Mouse (Mus musculus) limb, embryonic 10.5 days (tissue): ENCODE measurements around the gene Usp43. TPM values are rescaled to one million over a fixed set of nuclear protein-coding genes. Genes with fewer than 3 reads are reported as not detected.

Experiments
- DNase-seq: peaks from one replicate; pipeline ENCODE4 v3.0.0-alpha.2; 2017; ENCODE audit warnings: low spot score
- H3K27ac ChIP-seq: fragments of 300-500 bp; sonication (generic); 2 replicates; pipeline ENCODE4 v1.5.1; 2016; ENCODE audit warnings: mild to moderate bottlenecking
- H3K27me3 ChIP-seq: fragments of 300-500 bp; sonication (generic); 2 replicates; pipeline ENCODE4 v1.6.1; 2016; ENCODE audit warnings: low read depth, mild to moderate bottlenecking; ENCODE audit not compliant: poor library complexity, severe bottlenecking
- H3K36me3 ChIP-seq: fragments of 300-500 bp; sonication (generic); 2 replicates; pipeline ENCODE4 v1.6.1; 2016; ENCODE audit warnings: mild to moderate bottlenecking, moderate library complexity
- H3K4me1 ChIP-seq: fragments of 300-500 bp; sonication (generic); 2 replicates; pipeline ENCODE4 v1.6.1; 2016
- H3K4me3 ChIP-seq: fragments of 300-500 bp; sonication (generic); 2 replicates; pipeline ENCODE4 v1.5.1; 2016; ENCODE audit warnings: mild to moderate bottlenecking, moderate library complexity
- H3K9me3 ChIP-seq: fragments of 300-500 bp; sonication (generic); replicated peaks from 2 replicates; pipeline ENCODE4 v1.6.1; 2016; ENCODE audit warnings: mild to moderate bottlenecking
- WGBS: fragments of 180-500 bp; shearing (Covaris S2); methylation state at CpG from one replicate; pipeline ENCODE4 v1.1.7; 2016; 5-methylcytosine and 5-hydroxymethylcytosine counted together
- polyA plus RNA-seq: library from polyadenylated mRNA; unstranded; fragments of >200 nt; fragmentation: Nextera tagmentation; extraction: Ambion mirVana; gene quantifications from 2 replicates; pipeline ENCODE4 v1.2.1, GENCODE M21; 2016

Usp43 gene
- polyA plus RNA-seq, 1 experiment from 2014 or later = 1.1 TPM

DNA sequence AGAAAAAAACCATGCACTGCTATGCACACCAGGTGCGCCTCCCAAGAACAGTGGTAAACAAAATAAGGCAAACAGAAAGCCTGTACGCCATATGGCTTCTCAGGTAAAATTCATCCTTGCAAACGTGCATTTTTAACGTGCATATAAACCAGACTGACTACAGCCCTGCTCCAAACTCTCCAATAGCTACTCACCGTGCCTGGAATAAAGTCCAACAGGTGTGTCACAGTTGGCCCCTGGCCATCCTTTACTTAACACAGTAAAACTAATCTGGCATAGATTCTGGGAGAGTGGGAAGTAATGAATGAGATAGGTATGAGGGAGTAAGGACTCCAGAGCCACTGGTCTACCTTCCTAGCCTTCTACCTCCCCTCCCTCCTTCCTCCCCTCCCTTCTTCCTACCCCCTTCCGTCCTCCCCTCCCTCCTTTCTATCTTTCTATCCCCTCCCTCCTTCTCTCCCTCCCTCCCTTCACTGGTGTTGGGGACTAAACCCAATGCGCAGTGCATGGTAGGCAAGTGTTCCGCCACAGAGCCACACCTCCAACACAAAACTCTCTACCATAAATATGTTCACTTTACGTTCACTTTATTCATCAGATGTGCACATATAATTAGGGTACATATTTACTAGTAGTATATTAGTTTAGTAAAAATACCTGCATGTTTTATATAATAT is 56.3 kb downstream of the Usp43 start:
- Histone ChIP-seq H3K9me3 (no peaks in the 10 kb centered on the region), H3K4me3 (no peak overlapping the region), H3K36me3 (no peaks in the 10 kb centered on the region), H3K4me1 (peaks cover 12% of the 10 kb centered on the region), H3K27ac (no peak overlapping the region), H3K27me3 (no peaks in the 10 kb centered on the region)
- 89% methylated on average over 9 of the region's 9 CpGs for WGBS
- no peak for DNase-seq

- Histone ChIP-seq H3K4me1 (peaks cover 13% of the 10 kb centered on the region), H3K36me3 (no peaks in the 10 kb centered on the region), H3K4me3 (no peak overlapping the region), H3K27ac (no peak overlapping the region), H3K9me3 (no peaks in the 10 kb centered on the region), H3K27me3 (no peaks in the 10 kb centered on the region)
- no peak for DNase-seq
- 72% methylated on average over 5 of the region's 5 CpGs for WGBS
Observed at GRCm38 (mm10) chr11:67865100-67865499, 56.9 kb downstream of the Usp43 start.

DNA sequence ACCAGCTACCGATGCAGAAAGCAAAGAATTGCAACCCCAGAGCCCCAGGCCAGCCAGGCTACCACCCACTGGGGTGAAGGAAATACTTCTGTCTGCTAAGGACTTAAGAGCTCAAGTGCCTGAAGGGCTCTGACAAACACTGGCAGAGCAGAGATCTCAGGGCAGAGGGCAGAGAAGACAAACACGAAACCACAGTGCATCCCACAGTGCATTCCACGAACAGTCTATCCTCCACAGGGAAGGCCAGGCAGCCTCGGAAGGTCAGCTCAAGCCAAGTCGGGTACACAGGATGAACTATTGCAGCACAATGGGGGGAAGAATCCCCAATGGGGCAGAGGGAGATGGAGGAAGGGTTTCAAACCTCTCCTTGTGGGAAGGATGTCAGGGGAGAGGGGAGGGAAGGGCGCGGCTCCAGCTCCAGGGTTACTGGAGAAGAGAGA is 60.5 kb downstream of the Usp43 start:
- Histone ChIP-seq H3K27ac (peak overlapping the region; percentile 37; the same call in 1 of the 2 replicates), H3K27me3 (no peaks in the 10 kb centered on the region), H3K36me3 (no peaks in the 10 kb centered on the region), H3K9me3 (no peaks in the 10 kb centered on the region), H3K4me1 (peaks cover 13% of the 10 kb centered on the region), H3K4me3 (0 out of 2 replicates have a peak overlapping the region, but pooled peaks have one; percentile 2)
- 11% methylated on average over 7 of the region's 7 CpGs for WGBS
- DNase-seq = no peak

DNA sequence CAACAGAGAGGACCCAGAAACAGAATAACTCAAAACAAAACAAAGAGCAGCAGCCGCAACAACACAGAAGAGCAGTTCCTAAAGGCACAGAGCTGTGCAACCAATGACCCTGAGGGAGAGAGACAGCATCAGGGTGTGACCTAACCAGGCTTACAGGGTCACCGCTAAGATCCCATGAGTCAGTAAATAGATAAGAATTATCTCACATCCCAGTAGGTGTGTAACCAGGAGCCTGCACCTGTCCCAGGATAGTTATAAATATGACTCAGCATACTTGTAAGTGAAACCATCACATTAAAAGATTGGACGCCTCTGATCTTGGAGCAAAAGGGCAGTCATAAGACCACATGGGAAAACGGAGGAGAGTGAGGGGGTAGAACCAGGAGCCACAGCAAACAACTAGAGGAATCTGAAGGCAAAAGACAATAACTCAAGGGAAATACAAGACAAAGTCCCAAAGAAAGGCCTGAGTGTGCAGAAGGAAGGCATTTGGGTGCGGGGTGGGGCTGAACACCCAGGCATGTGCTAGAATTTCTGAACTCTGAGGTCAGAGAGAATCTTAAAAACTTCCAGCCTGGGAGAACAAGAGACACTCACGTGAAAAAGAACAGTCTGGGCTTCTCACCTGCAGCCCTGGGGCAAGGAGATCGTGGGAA is 61.1 kb downstream of the Usp43 start:
- H3K4me1 ChIP-seq = peaks cover 13% of the 10 kb centered on the region
- H3K36me3 ChIP-seq = no peaks in the 10 kb centered on the region
- H3K27ac ChIP-seq = no peak overlapping the region
- 61% methylated on average over 7 of the region's 7 CpGs for WGBS
- no peaks in the 10 kb centered on the region for H3K9me3 ChIP-seq
- no peak overlapping the region for H3K4me3 ChIP-seq
- DNase-seq = no peak
- H3K27me3 ChIP-seq = no peaks in the 10 kb centered on the region

DNA sequence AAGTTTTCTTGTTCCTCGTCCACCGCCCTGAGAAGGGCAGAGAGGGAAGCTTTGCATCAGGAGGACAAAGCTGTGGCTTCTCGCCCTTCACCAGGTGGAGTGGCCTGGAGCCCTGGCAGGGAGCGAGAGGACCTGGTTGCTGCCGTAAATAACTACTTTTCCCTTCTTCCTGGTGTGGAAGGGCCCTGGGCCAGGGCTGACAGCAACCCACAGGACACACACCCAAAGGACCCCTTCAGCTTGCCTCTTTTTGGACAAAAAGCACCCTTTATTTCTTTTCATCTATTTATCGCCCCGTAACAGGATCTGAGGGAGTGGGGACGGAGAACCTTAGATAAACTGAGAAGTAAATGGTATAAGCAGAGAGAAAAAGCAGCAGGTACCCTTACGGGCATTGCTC is 63.4 kb downstream of the Usp43 start:
- no peak for DNase-seq
- H3K4me1 ChIP-seq = peaks cover 13% of the 10 kb centered on the region
- no peaks in the 10 kb centered on the region for H3K27me3 ChIP-seq
- no peaks in the 10 kb centered on the region for H3K9me3 ChIP-seq
- no peaks in the 10 kb centered on the region for H3K36me3 ChIP-seq
- no peak overlapping the region for H3K4me3 ChIP-seq
- H3K27ac ChIP-seq = no peak overlapping the region
- WGBS = 84% methylated on average over 9 of the region's 9 CpGs

DNA sequence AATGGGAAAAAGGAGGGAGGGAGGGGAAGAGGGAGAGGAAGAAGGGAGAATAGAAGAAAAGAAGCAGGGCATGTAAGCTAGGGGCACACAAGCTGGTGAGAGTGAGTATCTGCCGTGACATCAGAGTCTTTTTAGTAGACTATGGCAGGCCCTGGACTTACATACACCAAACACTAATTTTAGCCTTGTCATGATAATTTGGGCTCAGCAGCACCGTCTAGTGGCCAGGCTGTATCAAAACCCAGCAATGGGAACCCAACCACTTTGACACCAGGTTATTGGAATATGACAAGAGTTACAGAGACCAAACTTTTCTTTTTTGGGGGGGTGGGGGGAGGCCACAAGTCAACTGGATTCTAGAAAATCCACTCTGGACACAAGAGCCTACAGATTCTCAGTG is 66.9 kb downstream of the Usp43 start:
- no peaks in the 10 kb centered on the region for H3K9me3 ChIP-seq
- 0 out of 2 replicates have a peak, but pooled peaks cover 5% of the 10 kb centered on the region for H3K4me1 ChIP-seq
- DNase-seq = no peak
- H3K27ac ChIP-seq = no peak overlapping the region
- WGBS = 47% methylated on average over 2 of the region's 2 CpGs
- no peak overlapping the region for H3K4me3 ChIP-seq
- H3K36me3 ChIP-seq = no peaks in the 10 kb centered on the region
- no peaks in the 10 kb centered on the region for H3K27me3 ChIP-seq

DNA sequence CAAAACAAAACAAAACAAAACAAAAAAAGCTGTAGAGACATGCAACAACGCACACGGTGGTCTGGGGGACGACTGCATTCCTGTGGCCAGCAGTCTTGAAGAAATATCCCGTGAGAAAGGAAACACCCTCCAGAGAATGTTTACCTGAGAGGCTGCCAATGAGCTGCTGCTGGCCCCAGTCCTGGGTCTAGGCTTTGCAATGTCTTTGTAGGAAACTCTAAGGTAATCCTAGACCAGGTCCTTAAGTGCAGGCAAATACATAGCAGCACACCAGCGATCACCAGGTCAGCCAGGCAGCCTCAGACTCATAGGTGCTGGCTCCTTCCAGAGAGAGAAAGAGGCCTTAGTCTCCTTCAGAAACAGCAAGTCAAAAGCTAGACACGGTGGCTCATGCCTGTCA is 68.0 kb downstream of the Usp43 start:
- 61% methylated on average over 6 of the region's 6 CpGs for WGBS
- Histone ChIP-seq H3K27ac (no peak overlapping the region), H3K36me3 (no peaks in the 10 kb centered on the region), H3K4me3 (no peak overlapping the region), H3K27me3 (no peaks in the 10 kb centered on the region), H3K4me1 (0 out of 2 replicates have a peak, but pooled peaks cover 5% of the 10 kb centered on the region), H3K9me3 (no peaks in the 10 kb centered on the region)
- no peak for DNase-seq

GRCm38 (mm10) chr11:67851770-67852169 is 70.2 kb downstream of the Usp43 start:
- Histone ChIP-seq H3K9me3 (no peaks in the 10 kb centered on the region), H3K36me3 (no peaks in the 10 kb centered on the region), H3K4me1 (0 out of 2 replicates have a peak, but pooled peaks cover 5% of the 10 kb centered on the region), H3K4me3 (no peak overlapping the region), H3K27ac (no peak overlapping the region), H3K27me3 (no peaks in the 10 kb centered on the region)
- WGBS = 54% methylated on average over 5 of the region's 5 CpGs
- no peak for DNase-seq

DNA sequence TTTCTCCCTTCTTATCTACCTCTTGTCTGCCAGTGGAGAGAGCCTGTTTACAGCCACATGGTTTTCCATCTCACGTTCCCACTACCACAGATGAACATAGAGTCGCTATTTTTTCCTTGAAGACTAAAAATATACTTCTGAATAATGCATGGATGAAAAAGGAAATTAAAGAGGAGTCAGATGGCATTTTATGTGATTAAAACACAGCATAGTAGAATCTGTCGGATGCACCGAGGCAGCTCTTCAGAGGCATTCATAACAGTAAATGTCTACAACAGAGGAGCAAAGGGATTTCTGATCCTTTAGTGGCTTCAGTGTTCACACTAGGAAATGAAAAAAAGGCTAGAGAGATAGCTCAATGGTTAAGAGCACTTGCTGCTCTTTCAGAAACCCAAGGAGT is 76.8 kb downstream of the Usp43 start:
- Histone ChIP-seq H3K27me3 (no peaks in the 10 kb centered on the region), H3K9me3 (no peaks in the 10 kb centered on the region), H3K27ac (no peak overlapping the region), H3K4me1 (no peaks in the 10 kb centered on the region), H3K36me3 (no peaks in the 10 kb centered on the region), H3K4me3 (no peak overlapping the region)
- DNase-seq = no peak
- WGBS = 84% methylated on average over 4 of the region's 4 CpGs

- no peak for DNase-seq
- Histone ChIP-seq H3K9me3 (no peaks in the 10 kb centered on the region), H3K4me3 (no peak overlapping the region), H3K4me1 (no peaks in the 10 kb centered on the region), H3K27me3 (no peaks in the 10 kb centered on the region), H3K36me3 (no peaks in the 10 kb centered on the region), H3K27ac (no peak overlapping the region)
- WGBS = 84% methylated on average over 1 of the region's 1 CpGs
Observed at GRCm38 (mm10) chr11:67839810-67840209, 82.1 kb downstream of the Usp43 start.

DNA sequence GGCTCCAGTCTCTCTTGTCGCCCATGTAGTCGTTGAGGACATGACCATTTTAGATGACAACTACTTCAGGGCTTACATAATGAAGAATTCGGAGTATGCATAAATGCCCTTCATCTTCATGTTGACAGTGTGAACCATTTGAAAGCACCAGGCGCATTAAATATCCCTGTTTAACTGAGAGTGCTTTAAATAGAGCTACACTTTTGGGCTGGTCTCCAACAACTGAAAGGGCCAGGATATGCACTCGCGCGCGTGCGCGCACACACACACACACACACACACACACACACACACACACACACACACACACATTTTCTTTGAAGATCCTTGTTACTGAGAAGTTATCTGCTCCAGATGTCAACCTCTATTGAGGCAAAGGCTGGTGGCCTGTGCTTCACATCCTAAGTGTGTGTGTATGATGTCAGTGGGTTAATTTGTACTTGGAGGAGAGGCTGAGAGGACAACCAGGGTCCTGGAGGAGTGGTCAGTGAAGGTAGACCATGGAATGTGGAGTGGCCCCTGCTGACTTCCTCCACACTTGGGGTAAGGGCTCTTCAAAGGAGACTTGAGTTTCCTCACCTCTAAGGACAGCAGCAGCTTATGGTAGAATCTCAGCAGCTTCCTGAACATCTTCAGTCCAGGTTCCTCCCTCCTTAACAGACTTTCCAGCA is 86.4 kb downstream of the Usp43 start:
- WGBS = 95% methylated on average over 10 of the region's 10 CpGs
- H3K4me3 ChIP-seq = no peak overlapping the region

DNA sequence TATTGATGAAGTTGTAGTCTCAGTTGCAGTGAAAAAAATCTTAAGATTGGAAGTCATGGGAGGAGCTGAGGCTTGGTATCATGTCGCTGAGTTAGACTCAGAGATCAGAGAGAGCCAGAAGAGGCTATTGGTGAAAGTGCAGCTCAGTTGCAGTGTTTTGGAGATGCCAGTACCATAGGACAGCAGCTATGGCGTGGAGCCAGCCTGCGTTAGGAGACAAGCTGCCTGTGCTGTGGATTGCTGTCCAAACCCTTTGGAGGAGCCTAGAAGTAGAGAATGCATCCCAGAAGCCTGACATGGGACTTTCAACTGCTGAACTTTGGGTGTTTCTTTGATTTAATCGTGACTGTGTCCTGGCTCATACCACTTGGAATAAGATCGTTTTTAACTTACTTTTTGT is 90.1 kb downstream of the Usp43 start:
- Histone ChIP-seq H3K36me3 (no peaks in the 10 kb centered on the region), H3K4me1 (peaks cover 7% of the 10 kb centered on the region; the same call in 1 of the 2 replicates), H3K9me3 (no peaks in the 10 kb centered on the region), H3K27ac (no peak overlapping the region), H3K4me3 (no peak overlapping the region), H3K27me3 (no peaks in the 10 kb centered on the region)
- WGBS = 84% methylated on average over 5 of the region's 5 CpGs
- no peak for DNase-seq

More for the DNA sequence above, 86.4 kb downstream of the Usp43 start:
- H3K27ac ChIP-seq = no peak overlapping the region
- no peak for DNase-seq
- H3K36me3 ChIP-seq = no peaks in the 10 kb centered on the region
- no peaks in the 10 kb centered on the region for H3K27me3 ChIP-seq
- no peaks in the 10 kb centered on the region for H3K9me3 ChIP-seq
- no peaks in the 10 kb centered on the region for H3K4me1 ChIP-seq

DNA sequence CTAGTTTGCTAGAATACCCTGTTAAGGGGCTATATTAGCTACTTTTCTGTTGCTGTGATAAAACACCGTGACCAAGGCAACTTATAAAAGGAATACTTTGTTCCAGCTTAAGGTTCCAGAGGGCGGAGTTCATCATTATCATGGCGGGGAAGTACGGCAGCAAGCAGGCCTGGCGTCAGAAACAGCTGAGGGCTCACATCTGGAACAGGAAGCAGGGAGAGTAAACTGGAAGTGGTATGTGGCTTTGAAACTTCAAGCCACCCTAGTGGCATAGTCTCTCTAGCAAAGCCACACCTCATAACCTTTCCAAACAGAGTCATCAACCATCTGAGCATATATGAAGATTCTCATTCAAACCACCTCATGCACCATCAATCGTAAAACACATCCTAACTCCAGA is 92.4 kb downstream of the Usp43 start:
- 85% methylated on average over 6 of the region's 6 CpGs for WGBS
- no peaks in the 10 kb centered on the region for H3K36me3 ChIP-seq
- H3K27me3 ChIP-seq = no peaks in the 10 kb centered on the region
- no peaks in the 10 kb centered on the region for H3K9me3 ChIP-seq
- H3K4me1 ChIP-seq = peaks cover 7% of the 10 kb centered on the region; the same call in 1 of the 2 replicates
- no peak overlapping the region for H3K27ac ChIP-seq
- no peak for DNase-seq
- H3K4me3 ChIP-seq = no peak overlapping the region
